Mouse (Mus musculus) liver, embryonic 13.5 days (tissue): ENCODE results near the gene Scaf1. TPM values are rescaled to one million over a fixed set of nuclear protein-coding genes. Genes with fewer than 3 reads are reported as not detected.

Experiments used
- ATAC-seq: fragments of 200-750 bp; cut with Nextera tagmentation; 2 replicates; pipeline ENCODE4 v1.8.0; 2017; ENCODE audit warnings: low read depth, mild to moderate bottlenecking, moderate number of reproducible peaks, moderate library complexity
- DNase-seq: peaks from one replicate; pipeline ENCODE4 v3.0.0; 2022
- H3K27ac ChIP-seq: fragments of 300-500 bp; sonication (generic); 2 replicates; pipeline ENCODE4 v1.5.1; 2015; ENCODE audit warnings: moderate library complexity, mild to moderate bottlenecking, inconsistent platforms
- H3K27me3 ChIP-seq: fragments of 300-500 bp; sonication (generic); 2 replicates; pipeline ENCODE4 v1.6.1; 2015; ENCODE audit warnings: mild to moderate bottlenecking, inconsistent platforms
- H3K36me3 ChIP-seq: fragments of 300-500 bp; sonication (generic); 2 replicates; pipeline ENCODE4 v1.6.1; 2015; ENCODE audit warnings: mild to moderate bottlenecking, inconsistent platforms
- H3K4me1 ChIP-seq: fragments of 300-500 bp; sonication (generic); replicated peaks from 2 replicates; pipeline ENCODE4 v1.6.1; 2015; ENCODE audit warnings: inconsistent platforms
- H3K4me2 ChIP-seq: fragments of 300-500 bp; sonication (generic); 2 replicates; pipeline ENCODE4 v1.6.1; 2015; ENCODE audit warnings: inconsistent platforms, mild to moderate bottlenecking, moderate library complexity
- H3K4me3 ChIP-seq: fragments of 300-500 bp; sonication (generic); replicated peaks from 2 replicates; pipeline ENCODE4 v1.5.1; 2015; ENCODE audit warnings: mild to moderate bottlenecking, inconsistent platforms
- H3K9ac ChIP-seq: fragments of 300-500 bp; sonication (generic); 2 replicates; pipeline ENCODE4 v1.6.1; 2015; ENCODE audit warnings: mild to moderate bottlenecking, inconsistent platforms
- H3K9me3 ChIP-seq: fragments of 300-500 bp; sonication (generic); replicated peaks from 2 replicates; pipeline ENCODE4 v1.6.1; 2016; ENCODE audit warnings: inconsistent platforms
- WGBS: fragments of 180-500 bp; shearing (Covaris S2); methylation state at CpG from one replicate; pipeline ENCODE4 v1.1.7; 2015; ENCODE audit not compliant: insufficient replicate concordance; 5-methylcytosine and 5-hydroxymethylcytosine counted together
- polyA plus RNA-seq: library from polyadenylated mRNA; unstranded; fragments of >200 nt; fragmentation: Nextera tagmentation; extraction: Ambion mirVana; gene quantifications from 2 replicates; pipeline ENCODE4 v1.2.1, GENCODE M21; 2015

Gene Scaf1
- polyA plus RNA-seq, 1 experiment from 2014 or later: 10.4 TPM

GRCm38 (mm10) chr7:44978300-44978699, 37.9 kb downstream of the Scaf1 start:
- Histone ChIP-seq H3K4me3 (no peak overlapping the region), H3K4me1 (peaks cover 26% of the 10 kb centered on the region), H3K9me3 (no peaks in the 10 kb centered on the region), H3K9ac (no peak overlapping the region), H3K4me2 (no peak overlapping the region), H3K27ac (no peak overlapping the region), H3K36me3 (peaks cover 76% of the 10 kb centered on the region), H3K27me3 (no peaks in the 10 kb centered on the region)
- DNase-seq: no peak
- 80% methylated on average over 3 of the region's 3 CpGs for WGBS
- ATAC-seq: no peak

GRCm38 (mm10) chr7:44975117-44975419, 41.1 kb downstream of the Scaf1 start:
- Histone ChIP-seq H3K9ac (no peak overlapping the region), H3K4me1 (peaks cover 46% of the 10 kb centered on the region), H3K36me3 (peaks cover 48% of the 10 kb centered on the region), H3K4me2 (peak overlapping the region; percentile 59), H3K4me3 (0 out of 2 replicates have a peak overlapping the region, but pooled peaks have one; percentile 36), H3K9me3 (no peaks in the 10 kb centered on the region), H3K27me3 (peaks cover 6% of the 10 kb centered on the region; the same call in 1 of the 2 replicates), H3K27ac (peak overlapping the region; percentile 75)
- ATAC-seq (no peak; the same call in 1 of the 2 replicates), DNase-seq (no peak)
- 26% methylated on average over 6 of the region's 6 CpGs for WGBS

DNA sequence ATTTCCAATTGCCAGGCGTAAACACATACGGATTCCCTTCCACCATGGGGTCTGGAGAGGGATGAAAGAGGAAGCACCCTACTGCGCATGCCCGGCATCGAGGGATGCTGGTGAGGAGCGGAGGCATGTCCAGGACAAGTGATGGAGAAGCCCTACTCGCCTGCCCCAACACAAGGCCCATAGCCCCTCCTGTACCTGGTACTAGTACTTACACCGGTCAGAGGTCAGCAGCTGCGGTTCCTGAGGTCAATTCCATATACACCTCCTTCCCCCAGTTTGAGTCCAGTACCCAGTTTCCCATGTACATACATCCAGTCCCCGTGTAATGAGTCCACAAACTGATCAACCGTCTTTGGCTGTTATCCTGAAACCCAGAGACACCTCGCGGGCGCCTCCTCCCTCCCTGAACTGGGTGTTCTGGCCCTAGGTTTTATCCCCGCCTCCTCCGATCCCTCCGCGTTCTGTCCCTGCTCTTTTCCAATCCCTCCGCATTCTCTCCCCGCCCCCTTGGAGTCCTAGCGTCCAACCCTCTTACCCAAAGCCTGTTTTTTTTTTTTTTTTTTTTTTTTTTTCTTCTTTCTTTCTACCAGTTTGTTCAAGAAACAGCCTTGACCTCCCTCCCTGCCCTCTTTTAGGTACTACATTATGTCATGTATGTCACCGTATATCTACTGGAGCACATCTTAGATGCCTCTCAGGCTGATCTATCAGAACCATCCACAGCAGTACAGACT, 41.6 kb downstream of the Scaf1 start, which contains the start of gene Cpt1c:
Cpt1c (minus strand) TSS at position 469 of the 734 bp plus-strand sequence.
- Histone ChIP-seq H3K9me3 (no peaks in the 10 kb centered on the region), H3K4me3 (peak within 1 kb of the TSS; percentile 36), H3K36me3 (peaks cover 42% of the 10 kb centered on the region), H3K4me2 (peak within 1 kb of the TSS; percentile 59), H3K4me1 (peaks cover 51% of the 10 kb centered on the region), H3K9ac (peak within 1 kb of the TSS; percentile 51; the same call in 1 of the 2 replicates), H3K27me3 (peaks cover 6% of the 10 kb centered on the region; the same call in 1 of the 2 replicates), H3K27ac (peak within 1 kb of the TSS; percentile 75)
- 3% methylated on average over 22 of the region's 22 CpGs for WGBS
- ATAC-seq (peak; percentile 63), DNase-seq (peak; percentile 70)

DNA sequence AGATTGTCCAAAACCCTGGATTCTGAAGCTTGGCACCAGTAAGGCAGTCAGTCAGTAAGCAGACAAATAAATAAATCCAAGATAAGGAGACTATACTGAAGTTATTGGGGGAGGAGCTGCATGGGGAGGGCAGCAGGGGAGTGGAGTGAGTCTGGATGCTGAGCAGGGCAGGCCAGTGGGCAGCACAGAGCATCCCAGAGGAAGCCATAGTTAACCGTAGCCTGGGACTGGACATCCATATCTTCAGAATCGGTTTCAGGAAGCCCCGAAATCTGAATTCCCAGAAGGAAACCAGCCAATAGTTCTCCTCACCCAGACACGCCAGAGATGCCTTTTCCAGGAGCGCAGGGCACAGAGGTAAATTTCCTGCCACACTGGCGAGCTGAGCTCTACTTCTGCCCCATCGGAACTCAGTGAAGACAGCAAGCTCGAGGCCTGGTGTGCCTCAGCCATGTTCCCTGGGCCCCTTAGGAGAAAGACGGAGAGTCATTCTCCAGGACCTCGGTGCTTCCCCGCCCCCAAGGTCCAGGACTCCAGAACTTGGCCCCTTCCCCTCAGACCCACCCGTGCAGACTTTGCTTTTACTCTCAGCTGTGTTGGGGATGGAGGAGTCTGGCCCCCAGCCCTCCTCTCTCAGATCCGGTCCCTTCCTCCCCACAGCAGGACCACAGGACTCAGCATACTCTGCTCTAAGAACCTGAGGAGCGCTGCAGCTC, 42.6 kb downstream of the Scaf1 start:
- Histone ChIP-seq H3K36me3 (peaks cover 33% of the 10 kb centered on the region), H3K27ac (peak overlapping the region; percentile 75), H3K4me1 (peaks cover 51% of the 10 kb centered on the region)

GRCm38 (mm10) chr7:44971142-44971541, 45.0 kb downstream of the Scaf1 start:
- Histone ChIP-seq H3K4me2 (peak overlapping the region; percentile 78), H3K27me3 (peaks cover 6% of the 10 kb centered on the region; the same call in 1 of the 2 replicates), H3K27ac (no peak overlapping the region), H3K9me3 (no peaks in the 10 kb centered on the region), H3K4me3 (peak overlapping the region; percentile 56; the same call in 1 of the 2 replicates), H3K4me1 (peaks cover 62% of the 10 kb centered on the region), H3K36me3 (peaks cover 8% of the 10 kb centered on the region), H3K9ac (no peak overlapping the region)
- DNase-seq (no peak), ATAC-seq (no peak)
- WGBS: 58% methylated on average over 7 of the region's 7 CpGs

More for the DNA sequence above, 42.6 kb downstream of the Scaf1 start:
- WGBS: 51% methylated on average over 14 of the region's 14 CpGs
- DNase-seq (no peak), ATAC-seq (no peak)
- 0 out of 2 replicates have a peak overlapping the region, but pooled peaks have one; percentile 27 for H3K9ac ChIP-seq
- H3K4me3 ChIP-seq: peak overlapping the region; percentile 36
- H3K9me3 ChIP-seq: no peaks in the 10 kb centered on the region
- peaks cover 6% of the 10 kb centered on the region; the same call in 1 of the 2 replicates for H3K27me3 ChIP-seq
- peak overlapping the region; percentile 59 for H3K4me2 ChIP-seq

DNA sequence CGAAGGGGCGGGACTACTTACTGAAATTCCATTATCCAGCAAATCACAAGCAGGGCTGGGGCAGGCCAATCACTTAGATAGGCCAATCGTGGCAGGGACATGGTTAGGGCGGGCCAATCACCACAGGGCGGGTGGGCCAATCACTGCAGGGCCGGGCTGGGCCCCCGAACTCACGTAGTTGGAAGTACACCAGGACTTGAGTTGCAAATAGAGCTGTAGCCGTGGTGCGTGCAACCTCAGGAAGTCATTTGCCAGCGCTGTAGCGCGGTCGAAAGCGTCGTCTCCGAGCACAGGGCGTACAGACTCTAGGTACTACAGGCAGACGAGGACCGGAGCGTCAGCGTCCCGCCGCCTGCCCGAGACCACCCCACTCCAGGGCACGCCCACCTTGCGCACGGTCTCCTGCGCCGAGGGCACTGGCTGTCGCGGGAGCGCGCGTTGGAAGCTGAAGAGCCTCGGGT, 45.9 kb downstream of the Scaf1 start:
- DNase-seq (peak; percentile 70), ATAC-seq (peak; percentile 84)
- no peaks in the 10 kb centered on the region for H3K9me3 ChIP-seq
- peak overlapping the region; percentile 59 for H3K9ac ChIP-seq
- no peaks in the 10 kb centered on the region for H3K36me3 ChIP-seq
- under 1% methylated on average over 36 of the region's 36 CpGs for WGBS
- H3K4me3 ChIP-seq: peak overlapping the region; percentile 56
- H3K4me1 ChIP-seq: peaks cover 57% of the 10 kb centered on the region
- H3K4me2 ChIP-seq: peak overlapping the region; percentile 78
- H3K27ac ChIP-seq: no peak overlapping the region
- H3K27me3 ChIP-seq: peaks cover 6% of the 10 kb centered on the region; the same call in 1 of the 2 replicates

DNA sequence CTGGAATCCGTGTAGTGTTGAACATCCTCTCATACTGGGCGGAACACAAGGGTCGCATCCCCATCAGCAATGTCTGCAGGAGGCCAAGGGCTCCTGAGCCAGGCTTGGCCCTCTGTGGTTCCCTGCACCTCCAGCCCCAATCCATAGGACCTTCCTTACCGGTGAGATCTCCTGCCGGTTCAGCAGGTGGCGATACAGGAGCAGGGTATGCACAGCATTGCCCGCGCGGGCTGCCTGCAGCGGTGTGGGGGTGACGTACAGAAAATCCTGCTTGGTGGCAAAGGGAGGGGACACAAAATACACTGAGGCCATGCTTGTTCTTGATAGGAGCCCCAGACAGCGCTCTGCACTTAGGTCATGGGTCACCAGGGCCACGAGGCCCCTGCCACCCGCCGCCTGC, 49.5 kb downstream of the Scaf1 start:
- 54% methylated on average over 15 of the region's 15 CpGs for WGBS

GRCm38 (mm10) chr7:44965975-44966374, 50.2 kb downstream of the Scaf1 start:
- H3K27ac ChIP-seq: no peak overlapping the region
- no peak for ATAC-seq

More for the DNA sequence above, 49.5 kb downstream of the Scaf1 start:
- no peak overlapping the region for H3K4me3 ChIP-seq
- DNase-seq: no peak
- H3K27ac ChIP-seq: no peak overlapping the region
- peaks cover 6% of the 10 kb centered on the region; the same call in 1 of the 2 replicates for H3K27me3 ChIP-seq
- H3K9ac ChIP-seq: no peak overlapping the region
- H3K4me2 ChIP-seq: no peak overlapping the region
- H3K4me1 ChIP-seq: peaks cover 42% of the 10 kb centered on the region
- no peaks in the 10 kb centered on the region for H3K36me3 ChIP-seq
- ATAC-seq: no peak
- no peaks in the 10 kb centered on the region for H3K9me3 ChIP-seq

DNA sequence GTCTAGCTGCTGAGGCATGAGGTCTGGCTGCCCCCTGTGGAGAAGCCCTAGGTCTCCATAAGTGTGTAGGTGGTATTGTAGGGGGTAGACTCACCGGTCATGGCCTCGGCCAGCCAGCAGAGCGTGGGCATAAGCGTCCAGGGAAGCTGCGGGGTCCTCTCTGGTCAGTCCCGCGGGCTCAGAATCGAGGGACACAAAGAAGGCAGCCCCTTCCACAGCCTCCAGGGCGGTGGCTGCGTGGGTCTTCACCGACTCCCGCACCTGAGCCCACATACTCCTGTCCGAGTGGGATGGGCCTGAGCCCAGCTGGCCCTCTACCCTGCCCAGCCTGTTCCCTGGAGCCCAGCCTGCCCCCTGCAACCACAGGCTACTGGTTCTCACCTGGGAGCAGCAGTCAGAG, 51.2 kb downstream of the Scaf1 start:
- H3K27ac ChIP-seq: no peak overlapping the region
- ATAC-seq (no peak), DNase-seq (no peak)
- H3K9me3 ChIP-seq: no peaks in the 10 kb centered on the region
- no peak overlapping the region for H3K4me3 ChIP-seq
- H3K4me2 ChIP-seq: no peak overlapping the region
- no peaks in the 10 kb centered on the region for H3K36me3 ChIP-seq
- no peak overlapping the region for H3K9ac ChIP-seq
- H3K27me3 ChIP-seq: no peaks in the 10 kb centered on the region
- 88% methylated on average over 13 of the region's 13 CpGs for WGBS
- H3K4me1 ChIP-seq: peaks cover 27% of the 10 kb centered on the region

More at GRCm38 (mm10) chr7:44965975-44966374, 50.2 kb downstream of the Scaf1 start:
- Histone ChIP-seq H3K9ac (no peak overlapping the region), H3K27me3 (no peaks in the 10 kb centered on the region), H3K9me3 (no peaks in the 10 kb centered on the region), H3K4me1 (peaks cover 36% of the 10 kb centered on the region), H3K36me3 (no peaks in the 10 kb centered on the region), H3K4me3 (no peak overlapping the region), H3K4me2 (no peak overlapping the region)
- 56% methylated on average over 7 of the region's 7 CpGs for WGBS
- DNase-seq: no peak

GRCm38 (mm10) chr7:44962831-44963230, 53.3 kb downstream of the Scaf1 start:
- peaks cover 25% of the 10 kb centered on the region for H3K4me1 ChIP-seq
- no peaks in the 10 kb centered on the region for H3K9me3 ChIP-seq
- ATAC-seq (no peak), DNase-seq (no peak)
- 68% methylated on average over 5 of the region's 5 CpGs for WGBS
- no peaks in the 10 kb centered on the region for H3K27me3 ChIP-seq
- H3K36me3 ChIP-seq: no peaks in the 10 kb centered on the region
- no peak overlapping the region for H3K4me3 ChIP-seq
- 0 out of 2 replicates have a peak overlapping the region, but pooled peaks have one; percentile 22 for H3K9ac ChIP-seq
- no peak overlapping the region for H3K27ac ChIP-seq
- no peak overlapping the region for H3K4me2 ChIP-seq

- Histone ChIP-seq H3K27me3 (no peaks in the 10 kb centered on the region), H3K4me2 (no peak overlapping the region), H3K9ac (no peak overlapping the region), H3K36me3 (no peaks in the 10 kb centered on the region), H3K27ac (no peak overlapping the region), H3K9me3 (no peaks in the 10 kb centered on the region), H3K4me3 (no peak overlapping the region), H3K4me1 (peaks cover 20% of the 10 kb centered on the region)
- WGBS: 44% methylated on average over 8 of the region's 8 CpGs
- no peak for DNase-seq
- no peak for ATAC-seq
These were observed 53.8 kb downstream of the Scaf1 start for GRCm38 (mm10) chr7:44962337-44962736.
